Mouse (Mus musculus) E14TG2a.4 (cell line): ENCODE results near the gene Adam10.

Experiments used
- H3K27me3 ChIP-seq: 2 replicates; pipeline ENCODE4 v1.6.1; 2014; ENCODE audit warnings: low read length, control low read depth; ENCODE audit not compliant: insufficient read depth
- H3K36me3 ChIP-seq: 2 replicates; pipeline ENCODE4 v1.6.1; 2014; ENCODE audit warnings: low read length, control low read depth; ENCODE audit not compliant: insufficient read depth
- H3K4me1 ChIP-seq: replicated peaks from 2 replicates; pipeline ENCODE4 v1.6.1; 2014; ENCODE audit warnings: low read depth, low read length, control low read depth
- H3K4me3 ChIP-seq: replicated peaks from 2 replicates; pipeline ENCODE4 v1.5.1; 2014; ENCODE audit warnings: mild to moderate bottlenecking, low read length
- H3K9me3 ChIP-seq: 2 replicates; pipeline ENCODE4 v1.6.1; 2014; ENCODE audit warnings: low read length, control low read depth
- CTCF ChIP-seq: conservative IDR thresholded peaks from 2 replicates; pipeline ENCODE4 v1.5.1; 2014; ENCODE audit warnings: low read length
- NANOG ChIP-seq: IDR thresholded peaks from 2 replicates; pipeline ENCODE4 v1.6.1; 2014; ENCODE audit warnings: borderline replicate concordance, low read length, mixed read lengths
- POU5F1 ChIP-seq: IDR thresholded peaks from 2 replicates; pipeline ENCODE4 v1.6.1; 2014; ENCODE audit warnings: low read length, borderline replicate concordance

Adam10 gene

GRCm38 (mm10) chr9:70812551-70812950 is 133.8 kb downstream of the Adam10 start:
- no peaks in the 10 kb centered on the region for H3K9me3 ChIP-seq
- peaks cover 41% of the 10 kb centered on the region for H3K4me1 ChIP-seq
- no peak overlapping the region for H3K4me3 ChIP-seq
- no peaks in the 10 kb centered on the region for H3K36me3 ChIP-seq
- TF ChIP-seq NANOG (no peak), POU5F1 (no peak), CTCF (no peak)
- H3K27me3 ChIP-seq, result 0 out of 2 replicates have a peak, but pooled peaks cover 3% of the 10 kb centered on the region

DNA sequence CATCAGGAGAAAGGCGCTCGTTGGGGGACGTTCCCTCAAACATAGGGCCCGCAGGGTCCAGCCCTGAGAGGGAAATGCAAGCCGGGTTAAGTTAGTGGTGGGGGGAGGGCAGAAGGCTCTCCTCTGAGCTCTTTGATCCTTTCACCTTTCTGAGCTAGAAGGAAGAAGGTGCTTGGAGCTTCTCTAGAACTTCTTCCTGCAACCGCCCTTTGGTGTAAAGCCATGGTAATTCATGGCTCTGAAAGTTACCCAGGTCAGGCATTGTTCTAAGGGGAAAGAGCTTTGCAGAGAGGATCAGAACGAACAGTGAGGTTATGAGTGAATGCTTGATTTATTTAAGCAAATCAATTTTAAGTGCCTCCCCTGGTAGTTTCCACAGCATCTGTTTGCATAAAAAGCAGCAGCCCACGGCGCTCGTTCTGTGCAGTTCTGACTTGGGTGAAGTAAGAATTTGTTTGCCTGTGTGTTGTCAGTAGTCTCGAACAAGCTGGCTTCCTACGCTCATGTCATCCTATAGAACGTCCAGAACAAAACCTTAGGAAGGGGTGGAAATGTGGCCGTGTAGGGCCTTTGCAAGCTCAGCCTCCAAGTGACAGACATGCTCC is 138.0 kb downstream of the Adam10 start:
- TF ChIP-seq POU5F1 (no peak), NANOG (no peak), CTCF (no peak)
- no peaks in the 10 kb centered on the region for H3K36me3 ChIP-seq
- H3K27me3 ChIP-seq, result peaks cover 19% of the 10 kb centered on the region
- peaks cover 67% of the 10 kb centered on the region for H3K4me1 ChIP-seq
- peak overlapping the region; percentile 2 for H3K4me3 ChIP-seq
- no peaks in the 10 kb centered on the region for H3K9me3 ChIP-seq

DNA sequence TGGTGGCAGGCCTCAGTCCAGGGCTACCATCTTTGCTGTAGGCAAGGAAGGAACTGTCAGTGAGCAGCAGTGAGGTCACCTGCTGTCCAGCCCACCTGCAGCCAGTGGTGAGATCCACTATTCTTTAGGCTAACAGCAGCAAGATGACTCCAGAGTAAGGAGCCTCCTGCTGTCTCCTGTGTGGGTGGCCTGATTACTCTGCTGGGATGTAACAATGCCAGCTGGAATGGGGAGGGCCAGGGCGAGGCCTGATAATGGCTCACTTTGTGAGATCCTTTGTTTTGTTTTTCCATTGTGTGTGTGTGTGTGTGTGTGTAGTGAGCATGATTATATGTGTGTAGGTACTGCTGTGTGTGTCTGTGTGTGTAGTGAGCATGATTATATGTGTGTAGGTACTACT is 138.6 kb downstream of the Adam10 start:
- peak overlapping the region; percentile 2; the same call in 1 of the 2 replicates for H3K4me3 ChIP-seq
- peaks cover 73% of the 10 kb centered on the region for H3K4me1 ChIP-seq
- no peak for TF ChIP-seq CTCF
- TF ChIP-seq POU5F1, result no peak
- peak; percentile 89 for TF ChIP-seq NANOG

DNA sequence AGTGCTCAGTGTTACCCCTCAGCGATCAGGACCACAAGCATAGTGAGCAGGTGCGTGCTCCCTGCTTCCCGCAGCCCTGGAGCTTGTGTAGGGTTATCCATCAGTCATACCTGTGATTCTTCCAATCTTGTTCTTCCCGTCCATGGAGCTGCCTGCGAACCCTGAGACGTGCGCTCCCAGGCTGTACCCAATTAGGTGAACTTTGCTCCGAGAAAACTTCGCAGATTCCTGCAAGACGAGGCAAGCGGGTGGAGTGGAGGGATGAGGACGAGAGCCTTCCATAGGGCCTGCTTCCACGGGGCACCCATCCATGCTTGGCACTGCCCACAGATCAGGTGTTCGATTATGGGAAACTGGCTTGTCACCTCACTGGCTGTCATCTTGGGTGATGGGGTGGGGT is 139.9 kb downstream of the Adam10 start:
- Histone ChIP-seq H3K9me3 (no peaks in the 10 kb centered on the region), H3K4me1 (peaks cover 73% of the 10 kb centered on the region), H3K27me3 (peaks cover 19% of the 10 kb centered on the region), H3K36me3 (no peaks in the 10 kb centered on the region), H3K4me3 (peak overlapping the region; percentile 29; the same call in 1 of the 2 replicates)
- TF ChIP-seq CTCF, result no peak
- 0 out of 2 replicates have a peak, but pooled peaks have one; percentile 6 for TF ChIP-seq NANOG

More for the DNA sequence above, 138.6 kb downstream of the Adam10 start:
- Histone ChIP-seq H3K9me3 (no peaks in the 10 kb centered on the region), H3K36me3 (no peaks in the 10 kb centered on the region), H3K27me3 (peaks cover 19% of the 10 kb centered on the region)

DNA sequence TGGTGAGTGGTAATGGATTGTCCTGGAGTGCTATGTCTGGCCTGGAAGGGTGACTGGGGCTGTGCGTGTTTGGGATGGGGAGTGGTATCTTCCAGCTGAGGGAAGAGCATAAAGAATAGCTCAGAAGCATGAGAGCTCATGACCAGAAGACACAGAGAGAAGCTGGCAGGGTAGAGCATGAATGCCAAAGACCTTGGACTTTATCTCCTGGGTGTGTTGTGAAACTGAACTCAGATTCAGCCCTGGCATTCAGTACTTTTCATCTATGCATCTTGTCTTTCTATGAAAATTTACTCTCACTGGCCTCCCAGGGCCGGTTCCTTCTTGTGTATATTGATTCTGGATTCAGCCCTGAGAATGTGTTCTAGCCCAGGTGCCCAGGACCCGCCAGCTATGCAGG is 145.3 kb downstream of the Adam10 start:
- H3K4me1 ChIP-seq, result peaks cover 27% of the 10 kb centered on the region
- H3K36me3 ChIP-seq, result no peaks in the 10 kb centered on the region
- no peaks in the 10 kb centered on the region for H3K9me3 ChIP-seq
- H3K27me3 ChIP-seq, result peaks cover 11% of the 10 kb centered on the region
- no peak overlapping the region for H3K4me3 ChIP-seq
- no peak for TF ChIP-seq NANOG
- no peak for TF ChIP-seq POU5F1
- no peak for TF ChIP-seq CTCF

- Histone ChIP-seq H3K4me3 (no peak overlapping the region), H3K36me3 (no peaks in the 10 kb centered on the region), H3K9me3 (no peaks in the 10 kb centered on the region), H3K4me1 (no peaks in the 10 kb centered on the region), H3K27me3 (no peaks in the 10 kb centered on the region)
- TF ChIP-seq CTCF (no peak), NANOG (no peak), POU5F1 (no peak)
Observed at GRCm38 (mm10) chr9:70827911-70828310, 149.1 kb downstream of the Adam10 start.
